Mouse (Mus musculus) heart, embryonic 12.5 days (tissue): ENCODE results near the gene Tlr9. TPM values are rescaled to one million over a fixed set of nuclear protein-coding genes. Genes with fewer than 3 reads are reported as not detected.

Source experiments
- ATAC-seq: fragments of 200-750 bp; cut with Nextera tagmentation; 2 replicates; pipeline ENCODE4 v1.8.0; 2017; ENCODE audit warnings: moderate TSS enrichment, moderate library complexity; ENCODE audit not compliant: insufficient number of reproducible peaks, low FRiP score
- H3K27ac ChIP-seq: fragments of 300-500 bp; sonication (generic); 2 replicates; pipeline ENCODE4 v1.5.1; 2016; ENCODE audit warnings: mild to moderate bottlenecking, moderate library complexity; ENCODE audit not compliant: poor library complexity, severe bottlenecking
- H3K27me3 ChIP-seq: fragments of 300-500 bp; sonication (generic); replicated peaks from 2 replicates; pipeline ENCODE4 v1.6.1; 2016; ENCODE audit warnings: mild to moderate bottlenecking, moderate library complexity
- H3K36me3 ChIP-seq: fragments of 300-500 bp; sonication (generic); 2 replicates; pipeline ENCODE4 v1.6.1; 2016; ENCODE audit warnings: mild to moderate bottlenecking, moderate library complexity
- H3K4me1 ChIP-seq: fragments of 300-500 bp; sonication (generic); replicated peaks from 2 replicates; pipeline ENCODE4 v1.6.1; 2016; ENCODE audit warnings: mild to moderate bottlenecking
- H3K4me2 ChIP-seq: fragments of 300-500 bp; sonication (generic); 2 replicates; pipeline ENCODE4 v1.6.1; 2016; ENCODE audit warnings: mild to moderate bottlenecking, moderate library complexity
- H3K4me3 ChIP-seq: fragments of 300-500 bp; sonication (generic); 2 replicates; pipeline ENCODE4 v1.5.1; 2016; ENCODE audit warnings: mild to moderate bottlenecking
- H3K9ac ChIP-seq: fragments of 300-500 bp; sonication (generic); 2 replicates; pipeline ENCODE4 v1.6.1; 2016; ENCODE audit warnings: mild to moderate bottlenecking, moderate library complexity
- H3K9me3 ChIP-seq: fragments of 300-500 bp; sonication (generic); replicated peaks from 2 replicates; pipeline ENCODE4 v1.6.1; 2016; ENCODE audit warnings: mild to moderate bottlenecking, moderate library complexity
- WGBS: fragments of 180-500 bp; shearing (Covaris S2); methylation state at CpG from one replicate; pipeline ENCODE4 v1.1.7; 2016; 5-methylcytosine and 5-hydroxymethylcytosine counted together
- polyA plus RNA-seq: library from polyadenylated mRNA; unstranded; fragments of >200 nt; fragmentation: Nextera tagmentation; extraction: Ambion mirVana; gene quantifications from 2 replicates; pipeline ENCODE4 v1.2.1, GENCODE M21; 2016

Tlr9 gene
- polyA plus RNA-seq, result not detected in 2 replicates

GRCm38 (mm10) chr9:106222261-106222851 lies at the start of gene Tlr9:
Gene Tlr9 (plus strand): TSS chr9:106222598.
- Histone ChIP-seq H3K27ac (no peak within 1 kb of the TSS), H3K9ac (no peak within 1 kb of the TSS), H3K4me2 (no peak within 1 kb of the TSS), H3K4me3 (no peak within 1 kb of the TSS), H3K36me3 (no peaks in the 10 kb centered on the region), H3K9me3 (no peaks in the 10 kb centered on the region), H3K27me3 (peaks cover 24% of the 10 kb centered on the region), H3K4me1 (peaks cover 13% of the 10 kb centered on the region)
- WGBS, result 59% methylated on average over 4 of the region's 4 CpGs
- no peak for ATAC-seq

GRCm38 (mm10) chr9:106173363-106173762 lies 49.0 kb upstream of the Tlr9 start:
- Histone ChIP-seq H3K4me2 (peak overlapping the region; percentile 86), H3K4me1 (peaks cover 32% of the 10 kb centered on the region), H3K4me3 (peak overlapping the region; percentile 35), H3K36me3 (peaks cover 21% of the 10 kb centered on the region), H3K27ac (no peak overlapping the region), H3K9me3 (no peaks in the 10 kb centered on the region), H3K9ac (0 out of 2 replicates have a peak overlapping the region, but pooled peaks have one; percentile 40), H3K27me3 (no peaks in the 10 kb centered on the region)
- ATAC-seq, result no peak
- WGBS, result 58% methylated on average over 2 of the region's 2 CpGs

- H3K4me3 ChIP-seq, result no peak overlapping the region
- H3K27me3 ChIP-seq, result no peaks in the 10 kb centered on the region
- no peak for ATAC-seq
- H3K27ac ChIP-seq, result no peak overlapping the region
- H3K9me3 ChIP-seq, result no peaks in the 10 kb centered on the region
- H3K4me2 ChIP-seq, result no peak overlapping the region
- H3K36me3 ChIP-seq, result peaks cover 35% of the 10 kb centered on the region
- no peak overlapping the region for H3K9ac ChIP-seq
- WGBS, result 49% methylated on average over 3 of the region's 3 CpGs
- H3K4me1 ChIP-seq, result peaks cover 28% of the 10 kb centered on the region
Measured at GRCm38 (mm10) chr9:106175552-106176200, 46.7 kb upstream of the Tlr9 start.

- WGBS, result 90% methylated on average over 5 of the region's 5 CpGs
- no peak for ATAC-seq
Measured at GRCm38 (mm10) chr9:106176769-106177168, 45.6 kb upstream of the Tlr9 start.

GRCm38 (mm10) chr9:106177799-106178198 lies 44.6 kb upstream of the Tlr9 start:
- Histone ChIP-seq H3K4me2 (no peak overlapping the region), H3K27me3 (no peaks in the 10 kb centered on the region), H3K9me3 (no peaks in the 10 kb centered on the region), H3K36me3 (peaks cover 56% of the 10 kb centered on the region), H3K4me1 (peaks cover 28% of the 10 kb centered on the region), H3K4me3 (no peak overlapping the region), H3K27ac (no peak overlapping the region), H3K9ac (no peak overlapping the region)
- WGBS, result 91% methylated on average over 6 of the region's 6 CpGs
- no peak for ATAC-seq

More at GRCm38 (mm10) chr9:106176769-106177168, 45.6 kb upstream of the Tlr9 start:
- Histone ChIP-seq H3K27me3 (no peaks in the 10 kb centered on the region), H3K36me3 (peaks cover 46% of the 10 kb centered on the region), H3K4me3 (no peak overlapping the region), H3K4me1 (peaks cover 28% of the 10 kb centered on the region), H3K4me2 (no peak overlapping the region), H3K9me3 (no peaks in the 10 kb centered on the region), H3K9ac (no peak overlapping the region), H3K27ac (no peak overlapping the region)

GRCm38 (mm10) chr9:106179454-106179853 lies 42.9 kb upstream of the Tlr9 start:
- H3K4me3 ChIP-seq, result no peak overlapping the region
- H3K27ac ChIP-seq, result no peak overlapping the region
- H3K4me1 ChIP-seq, result peaks cover 14% of the 10 kb centered on the region
- peaks cover 73% of the 10 kb centered on the region for H3K36me3 ChIP-seq
- WGBS, result 69% methylated on average over 2 of the region's 2 CpGs
- H3K9ac ChIP-seq, result no peak overlapping the region
- H3K9me3 ChIP-seq, result no peaks in the 10 kb centered on the region
- no peaks in the 10 kb centered on the region for H3K27me3 ChIP-seq
- no peak for ATAC-seq
- H3K4me2 ChIP-seq, result no peak overlapping the region

- ATAC-seq, result no peak
- H3K9ac ChIP-seq, result no peak overlapping the region
Measured at GRCm38 (mm10) chr9:106179964-106180363, 42.4 kb upstream of the Tlr9 start.

GRCm38 (mm10) chr9:106182146-106182545 lies 40.3 kb upstream of the Tlr9 start:
- H3K9ac ChIP-seq, result no peak overlapping the region
- no peak overlapping the region for H3K4me2 ChIP-seq
- peaks cover 2% of the 10 kb centered on the region; the same call in 1 of the 2 replicates for H3K4me1 ChIP-seq
- H3K27me3 ChIP-seq, result no peaks in the 10 kb centered on the region
- ATAC-seq, result no peak
- no peak overlapping the region for H3K27ac ChIP-seq
- 90% methylated on average over 4 of the region's 4 CpGs for WGBS
- H3K36me3 ChIP-seq, result peaks cover 89% of the 10 kb centered on the region
- no peak overlapping the region for H3K4me3 ChIP-seq
- no peaks in the 10 kb centered on the region for H3K9me3 ChIP-seq

More at GRCm38 (mm10) chr9:106179964-106180363, 42.4 kb upstream of the Tlr9 start:
- Histone ChIP-seq H3K36me3 (peaks cover 78% of the 10 kb centered on the region), H3K27ac (no peak overlapping the region), H3K4me3 (no peak overlapping the region), H3K4me1 (peaks cover 10% of the 10 kb centered on the region), H3K4me2 (no peak overlapping the region), H3K9me3 (no peaks in the 10 kb centered on the region), H3K27me3 (no peaks in the 10 kb centered on the region)
- WGBS, result 92% methylated on average over 3 of the region's 3 CpGs

GRCm38 (mm10) chr9:106183996-106184395 lies 38.4 kb upstream of the Tlr9 start:
- H3K4me2 ChIP-seq, result no peak overlapping the region
- WGBS, result 88% methylated on average over 5 of the region's 5 CpGs
- H3K4me1 ChIP-seq, result no peaks in the 10 kb centered on the region

GRCm38 (mm10) chr9:106191355-106191754 lies 31.0 kb upstream of the Tlr9 start:
- H3K4me1 ChIP-seq, result no peaks in the 10 kb centered on the region
- H3K27me3 ChIP-seq, result no peaks in the 10 kb centered on the region
- no peaks in the 10 kb centered on the region for H3K9me3 ChIP-seq
- H3K9ac ChIP-seq, result no peak overlapping the region
- WGBS, result 91% methylated on average over 1 of the region's 1 CpGs
- peaks cover 88% of the 10 kb centered on the region for H3K36me3 ChIP-seq
- H3K4me2 ChIP-seq, result no peak overlapping the region
- no peak overlapping the region for H3K27ac ChIP-seq
- H3K4me3 ChIP-seq, result no peak overlapping the region
- ATAC-seq, result no peak

More at GRCm38 (mm10) chr9:106183996-106184395, 38.4 kb upstream of the Tlr9 start:
- H3K9ac ChIP-seq, result no peak overlapping the region
- no peak overlapping the region for H3K4me3 ChIP-seq
- H3K27ac ChIP-seq, result no peak overlapping the region
- ATAC-seq, result no peak
- H3K36me3 ChIP-seq, result peaks cover 90% of the 10 kb centered on the region
- no peaks in the 10 kb centered on the region for H3K9me3 ChIP-seq
- no peaks in the 10 kb centered on the region for H3K27me3 ChIP-seq

GRCm38 (mm10) chr9:106192024-106192423 lies 30.4 kb upstream of the Tlr9 start:
- Histone ChIP-seq H3K27me3 (no peaks in the 10 kb centered on the region), H3K4me3 (no peak overlapping the region), H3K9me3 (no peaks in the 10 kb centered on the region), H3K4me2 (no peak overlapping the region), H3K4me1 (no peaks in the 10 kb centered on the region), H3K36me3 (peaks cover 88% of the 10 kb centered on the region), H3K27ac (no peak overlapping the region), H3K9ac (no peak overlapping the region)
- 91% methylated on average over 8 of the region's 8 CpGs for WGBS
- no peak for ATAC-seq
